Mouse (Mus musculus) Muller cell, postnatal 12 days (primary cell): ENCODE results near the gene Olfr294.

Experiments
- DNase-seq: peaks from one replicate; pipeline ENCODE4 v3.0.0-alpha.2; 2015; ENCODE audit errors: inconsistent ontology term

Gene Olfr294

DNA sequence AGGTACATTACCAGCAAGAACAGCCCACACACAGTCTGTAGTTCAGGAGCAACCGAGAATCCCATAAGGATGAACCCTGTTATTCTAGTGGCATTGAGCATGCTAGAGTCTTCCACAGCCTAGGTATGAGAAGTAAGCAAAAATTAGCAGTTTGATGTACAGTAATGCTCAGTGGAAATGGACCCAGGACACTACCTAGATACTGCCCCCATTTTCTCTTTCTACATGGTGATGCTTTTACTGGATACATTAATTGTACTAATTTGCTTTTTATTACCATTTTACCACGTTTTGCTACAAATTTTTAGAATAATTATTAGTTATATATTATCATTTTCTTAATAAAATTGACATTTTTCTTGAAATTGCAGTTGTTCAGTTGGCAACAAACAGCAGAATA is at the start of gene Olfr294:
Gene Olfr294, minus strand, starts transcription at position 101 of the 400 bp plus-strand sequence.
- DNase-seq, result no peak

GRCm38 (mm10) chr7:86648761-86649160 is 32.3 kb upstream of the Olfr294 start, which contains the start of gene Olfr293:
Gene Olfr293, plus strand, starts transcription at chr7:86649061.
- no peak for DNase-seq

GRCm38 (mm10) chr7:86583562-86583961 is 32.9 kb downstream of the Olfr294 start, which contains the start of gene Olfr295:
Gene Olfr295, plus strand, starts transcription at chr7:86583862.
- no peak for DNase-seq
